Mouse (Mus musculus) Patski (cell line): ENCODE measurements around the gene Ms4a4c. TPM values are rescaled to one million over a fixed set of nuclear protein-coding genes. Genes with fewer than 3 reads are reported as not detected.
"Not testable (repeated sequence)": the region's sequence is repeated elsewhere in the genome, so short reads cannot be mapped to it uniquely, and the experiment has no call there.

Experiments used
- ATAC-seq: fragments of 100-300 bp; one replicate; pipeline ENCODE4 v1.8.0; 2021
- CTCF ChIA-PET: fragments of 350-600 bp; sonication (Branson Sonifier 250); formaldehyde crosslinking; loops from one replicate; lab custom pipeline; 2022; ENCODE audit warnings: inconsistent platforms; lab: Charles Lee
- POLR2A ChIA-PET: fragments of 350-600 bp; sonication (Branson Sonifier 250); formaldehyde crosslinking; loops from one replicate; lab custom pipeline; 2022; ENCODE audit warnings: antibody characterized with exemption, inconsistent platforms; lab: Charles Lee
- DNase-seq: peaks from one replicate; pipeline ENCODE4 v3.0.0-alpha.2; 2011; ENCODE audit warnings: low read depth, low spot score
- H3K27me3 ChIP-seq: fragments of 371-371 bp; one replicate; pipeline ENCODE4 v1.5.1; 2021
- CTCF ChIP-seq: fragments of 100-300 bp; IDR thresholded peaks from one replicate; pipeline ENCODE4 v1.5.1; 2021
- in situ Hi-C: fragments of 300-500 bp; cut with MboI; formaldehyde crosslinking; loops from 3 replicates; pipeline ENCODE4 v1.11.1; 2018; ENCODE audit warnings: low pct_unique_long_range_greater_than_20kb, mixed read lengths
- polyA plus RNA-seq: library from polyadenylated mRNA; unstranded; gene quantifications from one replicate; pipeline ENCODE4 v1.2.3, GENCODE M21; 2021

Gene Ms4a4c
- polyA plus RNA-seq, 1 experiment from 2014 or later: not detected

DNA sequence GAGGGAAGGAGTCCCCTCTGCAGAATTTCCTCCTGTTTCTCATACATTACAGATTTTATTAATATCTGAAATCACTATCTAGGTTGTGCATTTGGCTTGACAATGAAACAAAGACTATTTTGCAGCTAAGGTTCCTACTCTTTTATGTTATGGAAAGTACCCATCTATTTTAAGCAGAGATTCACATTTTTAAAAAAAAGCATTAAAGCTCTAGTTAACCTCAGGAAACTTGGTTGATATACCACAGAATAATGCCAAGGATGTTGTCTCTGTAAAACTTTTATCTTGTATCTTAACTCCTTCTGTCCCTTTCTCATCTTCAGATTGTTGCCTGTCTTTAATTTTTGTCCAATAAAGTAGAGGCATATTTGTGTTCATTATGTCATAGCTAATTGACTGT lies 8.8 kb upstream of the Ms4a4c start:
- TF ChIP-seq CTCF: no peak
- in situ Hi-C loops: no loop called here

DNA sequence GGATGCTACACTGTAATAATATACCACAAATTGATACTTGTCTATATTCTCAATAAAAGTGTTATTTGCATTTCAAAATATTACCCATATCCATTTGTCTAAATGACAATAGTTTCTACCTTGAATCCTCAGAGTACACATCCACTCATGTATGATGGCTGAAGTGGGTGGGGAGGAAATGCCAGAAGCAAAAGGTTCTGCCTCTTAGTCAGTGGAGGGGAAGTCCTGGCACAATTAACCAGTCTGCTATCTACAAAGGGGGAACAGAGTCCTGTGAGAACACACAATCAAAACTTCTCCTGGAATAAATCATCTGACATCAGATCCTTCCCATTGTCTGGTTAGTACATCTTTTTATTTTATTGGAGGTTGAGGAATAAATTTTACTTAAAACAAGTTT lies 2.9 kb downstream of the Ms4a4c start:
- in situ Hi-C loops: no loop called here
- ATAC-seq: no peak
- no peak for TF ChIP-seq CTCF
- ChIA-PET POLR2A (interaction anchor here (0.5 kb wide), 1 partner anchor 776 kb away, joined by 3 read pairs; no protein-coding TSS in a partner anchor), CTCF (no interaction called here)
- peaks cover 15% of the 10 kb centered on the region for H3K27me3 ChIP-seq
- no peak for DNase-seq

More for the DNA sequence above, 8.8 kb upstream of the Ms4a4c start:
- ChIA-PET POLR2A (no interaction called here), CTCF (interaction anchor here (0.7 kb wide), 1 partner anchor 82 kb away, joined by 3 read pairs; no protein-coding TSS in a partner anchor)
- DNase-seq (no peak), ATAC-seq (no peak)
- H3K27me3 ChIP-seq: peaks cover 26% of the 10 kb centered on the region

DNA sequence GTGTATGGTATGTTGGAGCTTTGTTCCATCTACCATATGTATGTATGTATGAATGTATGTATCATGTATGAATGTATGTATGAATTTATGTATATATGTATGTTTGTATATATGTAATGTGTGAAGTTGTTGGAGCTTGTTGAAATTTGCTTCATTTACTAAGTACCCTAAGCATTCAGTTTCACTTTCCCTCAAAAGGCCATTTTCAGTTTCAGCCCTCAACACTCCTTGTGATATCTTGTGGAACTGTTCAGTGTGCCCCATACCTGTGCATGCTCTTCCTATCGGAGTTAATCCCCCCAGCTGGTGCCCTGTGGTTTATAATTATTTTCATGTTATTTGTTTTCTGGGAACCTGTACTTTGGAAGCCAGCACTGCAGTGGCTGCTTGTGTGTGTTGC lies 4.0 kb downstream of the Ms4a4c start:
- DNase-seq (no peak), ATAC-seq (no peak)
- in situ Hi-C loops: no loop called here
- ChIA-PET POLR2A (no interaction called here), CTCF (interaction anchor here (1.3 kb wide), 1 partner anchor 9 kb away, joined by 4 read pairs; no protein-coding TSS in a partner anchor)
- peaks cover 13% of the 10 kb centered on the region for H3K27me3 ChIP-seq
- TF ChIP-seq CTCF: no peak

DNA sequence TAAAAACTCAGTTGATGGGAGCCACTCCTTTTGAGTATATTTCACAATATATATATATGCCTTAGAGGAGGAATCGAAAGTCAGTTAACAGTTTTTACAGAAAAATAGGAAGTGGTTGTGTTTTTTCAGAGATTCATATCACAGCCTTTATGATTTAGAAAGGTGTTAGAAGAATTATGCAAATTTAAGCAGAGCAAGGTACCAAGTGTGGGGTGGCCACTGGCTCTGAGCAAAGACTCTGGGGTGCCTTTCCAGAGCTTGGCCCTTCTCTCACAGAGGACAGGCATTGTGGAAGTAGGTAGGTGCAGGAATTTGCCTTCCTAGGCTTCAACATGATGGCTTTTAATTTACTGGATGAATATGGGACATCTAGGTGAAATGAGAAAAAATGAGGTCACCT lies 7.1 kb downstream of the Ms4a4c start:
- peaks cover 8% of the 10 kb centered on the region for H3K27me3 ChIP-seq
- TF ChIP-seq CTCF: no peak
- in situ Hi-C loops: no loop called here
- ChIA-PET CTCF (no interaction called here), POLR2A (no interaction called here)
- ATAC-seq (no peak), DNase-seq (no peak)

DNA sequence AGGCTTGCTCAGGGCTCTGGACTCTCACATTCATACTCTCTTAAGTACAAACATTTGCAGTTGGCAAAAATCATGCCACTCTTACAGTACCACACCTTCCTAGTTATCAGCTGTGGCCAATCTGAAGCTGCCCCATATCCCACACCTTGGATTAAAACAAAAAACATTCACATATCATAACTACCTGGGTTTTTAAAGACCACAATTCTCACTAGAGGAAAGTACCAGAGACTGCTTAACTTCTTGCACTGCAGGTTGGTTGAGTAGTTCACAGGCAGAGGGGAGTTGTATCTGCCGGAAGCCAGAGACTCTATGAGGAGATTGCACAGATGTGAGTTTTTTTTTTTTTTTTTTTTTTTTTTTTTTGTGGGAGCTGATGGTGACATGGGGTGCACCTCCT lies 9.5 kb downstream of the Ms4a4c start:
- CTCF ChIA-PET: interaction anchor here (1.4 kb wide), 1 partner anchor 52 kb away, joined by 3 read pairs; no protein-coding TSS in a partner anchor
- no peak for TF ChIP-seq CTCF
- no peak for DNase-seq
- in situ Hi-C loops: no loop called here
- H3K27me3 ChIP-seq: peaks cover 11% of the 10 kb centered on the region
- POLR2A ChIA-PET: no interaction called here
- no peak for ATAC-seq

DNA sequence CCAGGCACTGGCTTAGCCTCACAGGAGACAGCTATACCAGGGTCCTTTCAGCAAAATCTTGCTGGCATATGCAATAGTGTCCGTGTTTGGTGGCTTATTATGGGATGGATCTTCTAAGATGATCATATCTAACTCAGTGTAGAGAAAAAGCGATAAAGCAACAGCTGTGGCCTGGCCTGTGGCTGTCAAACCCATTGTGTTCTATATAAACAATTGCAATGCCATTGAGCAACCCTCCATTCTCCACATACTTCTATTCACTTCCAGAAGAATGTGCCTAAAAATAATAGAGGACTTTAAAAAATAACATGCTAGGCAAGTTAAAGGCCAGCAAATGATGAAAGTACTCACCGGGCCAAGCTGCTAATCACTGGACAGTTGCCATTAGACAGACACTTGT lies 11.0 kb downstream of the Ms4a4c start:
- DNase-seq (no peak), ATAC-seq (no peak)
- peaks cover 11% of the 10 kb centered on the region for H3K27me3 ChIP-seq
- TF ChIP-seq CTCF: no peak
- ChIA-PET POLR2A (no interaction called here), CTCF (no interaction called here)
- in situ Hi-C loops: no loop called here

DNA sequence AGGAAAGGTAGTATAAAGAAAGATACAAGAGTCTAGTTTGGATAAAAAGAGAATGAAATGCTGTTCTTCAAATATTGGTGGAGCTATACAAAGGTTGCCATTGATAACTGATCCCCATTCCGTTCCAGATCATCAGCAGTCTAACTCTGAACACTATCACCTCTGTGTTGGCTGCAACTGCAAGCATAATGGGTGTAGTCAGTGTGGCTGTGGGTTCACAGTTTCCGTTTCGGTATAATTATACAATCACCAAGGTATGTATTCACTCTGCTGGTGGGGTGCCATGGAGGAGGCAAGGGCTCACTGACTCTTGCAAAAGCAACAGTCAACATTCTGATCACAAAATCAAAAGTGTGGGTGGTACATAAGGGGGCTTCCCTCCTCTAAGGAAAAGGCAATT lies 14.3 kb downstream of the Ms4a4c start:
- H3K27me3 ChIP-seq, POLR2A ChIA-PET, ATAC-seq, CTCF ChIA-PET, DNase-seq, in situ Hi-C loops: not testable (repeated sequence)

DNA sequence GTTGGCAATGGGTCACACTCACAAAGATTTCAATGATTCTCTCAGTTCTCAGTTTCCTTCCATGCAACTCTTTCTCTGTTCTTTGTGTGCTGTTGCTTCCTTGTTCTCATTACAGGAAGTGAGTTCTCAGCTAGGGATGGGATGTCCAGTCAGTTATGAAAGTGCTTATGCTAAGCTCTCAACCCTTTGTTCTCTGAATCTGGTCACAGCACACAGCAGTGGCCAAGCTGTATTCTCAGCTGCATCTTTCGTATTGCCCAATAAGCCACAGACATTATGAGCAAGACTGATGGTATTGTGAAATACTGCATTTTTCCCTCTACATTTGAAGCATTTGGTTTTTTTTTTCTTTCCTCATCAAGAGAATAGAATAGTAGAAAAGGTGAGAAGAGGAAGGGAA lies 26.6 kb downstream of the Ms4a4c start:
- ATAC-seq: peak; percentile 65
- POLR2A ChIA-PET, DNase-seq, H3K27me3 ChIP-seq, in situ Hi-C loops, CTCF ChIA-PET: not testable (repeated sequence)

DNA sequence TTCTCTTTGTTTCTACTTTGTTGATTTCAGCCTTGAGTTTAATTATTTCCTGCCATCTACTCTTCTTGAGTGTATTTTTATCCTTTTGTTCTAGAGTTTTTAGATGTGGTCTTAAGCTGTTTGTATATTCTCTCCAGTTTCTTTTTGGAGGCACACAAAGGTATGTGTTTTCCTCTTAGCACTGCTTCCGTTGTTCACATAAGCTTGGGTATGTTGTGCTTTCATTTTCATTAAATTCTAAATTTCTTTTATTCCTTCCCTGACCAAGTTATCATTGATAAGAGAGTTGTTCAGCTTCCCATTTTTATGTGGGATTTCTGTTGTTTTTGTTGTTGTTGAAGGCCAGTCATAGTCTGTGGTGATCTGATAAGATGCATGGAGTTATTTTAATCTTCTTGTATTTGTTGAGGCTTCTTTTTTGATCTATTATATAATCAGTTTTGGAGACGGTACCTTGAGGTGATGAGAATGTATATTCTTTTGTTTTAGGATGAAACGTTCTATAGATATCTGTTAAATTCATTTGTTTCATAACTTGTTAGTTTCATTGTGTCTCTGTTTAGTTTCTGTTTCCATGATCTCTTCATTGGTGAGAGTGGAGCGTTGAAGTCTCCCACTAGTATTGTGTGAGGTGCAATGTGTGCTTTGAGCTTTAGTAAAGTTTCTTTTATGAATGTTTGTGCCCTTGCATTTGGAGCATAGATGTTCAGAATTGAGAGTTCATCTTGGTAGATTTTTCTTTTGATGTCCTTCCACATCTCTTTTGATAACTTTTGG lies 30.7 kb downstream of the Ms4a4c start:
- ChIA-PET POLR2A (no interaction called here), CTCF (no interaction called here)
- no peak for TF ChIP-seq CTCF
- in situ Hi-C loops: no loop called here
- ATAC-seq (no peak), DNase-seq (no peak)
- H3K27me3 ChIP-seq: peaks cover 8% of the 10 kb centered on the region

DNA sequence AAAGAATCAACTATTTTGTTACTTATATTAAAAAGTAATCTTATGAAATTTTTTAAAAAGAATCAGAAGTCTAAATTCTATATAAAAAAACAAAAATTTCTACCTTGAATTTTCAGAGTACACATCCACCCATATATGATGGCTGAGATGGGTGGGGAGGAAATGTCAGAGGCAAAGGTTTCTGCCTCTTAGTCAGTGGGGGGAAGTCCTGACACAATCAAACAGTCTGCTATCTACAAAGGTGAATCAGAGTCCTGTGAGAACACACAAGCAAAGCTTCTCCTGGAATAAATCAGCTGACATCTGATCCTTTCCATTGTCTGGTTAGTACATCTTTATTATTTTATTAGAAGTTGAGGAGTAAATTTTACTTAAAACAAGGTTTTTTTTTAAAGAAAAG lies 38.8 kb downstream of the Ms4a4c start, which contains the start of gene Ms4a4b:
Ms4a4b (plus strand) TSS at position 216 of the 400 bp plus-strand sequence.
- in situ Hi-C loops: no loop called here
- H3K27me3 ChIP-seq: peaks cover 8% of the 10 kb centered on the region
- DNase-seq (no peak), ATAC-seq (no peak)
- ChIA-PET POLR2A (no interaction called here), CTCF (no interaction called here)
- no peak for TF ChIP-seq CTCF

DNA sequence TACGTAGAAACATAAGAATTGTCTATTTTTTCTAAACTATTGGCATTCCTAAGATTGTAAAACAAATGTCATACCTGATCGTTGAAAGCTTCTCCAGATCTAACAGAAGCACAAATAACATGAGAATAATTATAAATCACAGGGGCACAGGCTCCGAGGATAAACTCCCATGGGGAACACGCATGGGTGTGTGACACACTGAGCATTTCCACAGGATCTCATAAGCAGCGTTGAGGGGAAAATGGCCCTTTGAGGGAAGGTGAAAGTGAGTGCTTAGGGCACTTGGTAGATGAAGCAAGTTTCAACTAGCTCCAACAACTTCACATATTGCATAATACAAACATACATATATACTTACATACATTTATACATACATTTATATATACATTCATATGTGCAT lies 39.4 kb downstream of the Ms4a4c start:
- peaks cover 4% of the 10 kb centered on the region for H3K27me3 ChIP-seq
- no peak for ATAC-seq
- TF ChIP-seq CTCF: no peak
- in situ Hi-C loops: no loop called here
- POLR2A ChIA-PET: no interaction called here
- DNase-seq: no peak
- CTCF ChIA-PET: no interaction called here
